Mouse (Mus musculus) forebrain, embryonic 11.5 days (tissue): ENCODE data around the gene Ncapd3. TPM values are rescaled to one million over a fixed set of nuclear protein-coding genes. Genes with fewer than 3 reads are reported as not detected.

Experiments used
- ATAC-seq: fragments of 200-750 bp; cut with Nextera tagmentation; replicated peaks from 2 replicates; pipeline ENCODE4 v1.8.0; 2017; ENCODE audit warnings: moderate TSS enrichment; ENCODE audit not compliant: low FRiP score
- DNase-seq: peaks from one replicate; pipeline ENCODE4 v3.0.0-alpha.2; 2017; ENCODE audit warnings: low spot score
- H3K27ac ChIP-seq: fragments of 300-500 bp; sonication (generic); 2 replicates; pipeline ENCODE4 v1.5.1; 2014; ENCODE audit warnings: low read depth, low read length
- H3K27me3 ChIP-seq: fragments of 300-500 bp; sonication (generic); 2 replicates; pipeline ENCODE4 v1.6.1; 2014; ENCODE audit warnings: mild to moderate bottlenecking, low read length, mixed read lengths; ENCODE audit not compliant: control insufficient read depth, insufficient read depth
- H3K36me3 ChIP-seq: fragments of 300-500 bp; sonication (generic); 2 replicates; pipeline ENCODE4 v1.6.1; 2014; ENCODE audit warnings: mild to moderate bottlenecking, low read length, moderate library complexity, mixed read lengths; ENCODE audit not compliant: control insufficient read depth, insufficient read depth
- H3K4me1 ChIP-seq: fragments of 300-500 bp; sonication (generic); replicated peaks from 2 replicates; pipeline ENCODE4 v1.6.1; 2014; ENCODE audit warnings: low read length, mixed read lengths; ENCODE audit not compliant: control insufficient read depth, insufficient read depth
- H3K4me2 ChIP-seq: fragments of 300-500 bp; sonication (generic); 2 replicates; pipeline ENCODE4 v1.6.1; 2014; ENCODE audit warnings: low read depth, mild to moderate bottlenecking, low read length, moderate library complexity, mixed read lengths; ENCODE audit not compliant: severe bottlenecking
- H3K4me3 ChIP-seq: fragments of 300-500 bp; sonication (generic); 2 replicates; pipeline ENCODE4 v1.5.1; 2014; ENCODE audit warnings: low read depth, low read length
- H3K9ac ChIP-seq: fragments of 300-500 bp; sonication (generic); 2 replicates; pipeline ENCODE4 v1.6.1; 2014; ENCODE audit warnings: low read length
- H3K9me3 ChIP-seq: fragments of 300-500 bp; sonication (generic); 2 replicates; pipeline ENCODE4 v1.6.1; 2016; ENCODE audit warnings: low read length, mixed read lengths; ENCODE audit not compliant: control insufficient read depth
- WGBS: fragments of 180-500 bp; shearing (Covaris S2); extraction: QIAGEN DNeasy Blood & Tissue Kit; methylation state at CpG from one replicate; pipeline ENCODE4 v1.1.7; 2014; 5-methylcytosine and 5-hydroxymethylcytosine counted together
- polyA plus RNA-seq: library from polyadenylated mRNA; unstranded; fragments of >200 nt; fragmentation: Nextera tagmentation; extraction: Ambion mirVana; gene quantifications from 2 replicates; pipeline ENCODE4 v1.2.1, GENCODE M21; 2014

The Ncapd3 gene
- polyA plus RNA-seq: 44.7 and 48.7 TPM in 2 replicates

GRCm38 (mm10) chr9:27029828-27030762, at the start of gene Ncapd3, which contains the start of gene Vps26b:
Ncapd3 (plus strand) TSS chr9:27030175.
Vps26b (minus strand) TSS chr9:27030065.
- no peaks in the 10 kb centered on the region for H3K9me3 ChIP-seq
- no peaks in the 10 kb centered on the region for H3K36me3 ChIP-seq
- peak within 1 kb of the TSS; percentile 93 for H3K4me3 ChIP-seq
- DNase-seq: peak; percentile 98
- ATAC-seq: peak; percentile 94
- H3K27me3 ChIP-seq: no peaks in the 10 kb centered on the region
- H3K4me2 ChIP-seq: peak within 1 kb of the TSS; percentile 71
- H3K27ac ChIP-seq: peak within 1 kb of the TSS; percentile 76
- peaks cover 2% of the 10 kb centered on the region; the same call in 1 of the 2 replicates for H3K4me1 ChIP-seq
- WGBS: under 1% methylated on average over 77 of the region's 80 CpGs
- peak within 1 kb of the TSS; percentile 93 for H3K9ac ChIP-seq

GRCm38 (mm10) chr9:26985090-26985613, 44.8 kb upstream of the Ncapd3 start:
- Histone ChIP-seq H3K27me3 (no peaks in the 10 kb centered on the region), H3K36me3 (no peaks in the 10 kb centered on the region; the same call in 1 of the 2 replicates), H3K4me2 (no peak overlapping the region), H3K9me3 (no peaks in the 10 kb centered on the region), H3K27ac (no peak overlapping the region), H3K4me1 (no peaks in the 10 kb centered on the region), H3K4me3 (no peak overlapping the region), H3K9ac (no peak overlapping the region)
- DNase-seq (no peak), ATAC-seq (no peak)
- 90% methylated on average over 2 of the region's 2 CpGs for whole genome bisulfite sequencing

GRCm38 (mm10) chr9:26985668-26986277, 44.2 kb upstream of the Ncapd3 start:
- WGBS: 95% methylated on average over 6 of the region's 6 CpGs
- no peak overlapping the region for H3K27ac ChIP-seq
- no peaks in the 10 kb centered on the region for H3K9me3 ChIP-seq
- no peak overlapping the region for H3K4me2 ChIP-seq
- H3K4me1 ChIP-seq: no peaks in the 10 kb centered on the region
- ATAC-seq (no peak), DNase-seq (no peak)
- no peak overlapping the region for H3K9ac ChIP-seq
- H3K36me3 ChIP-seq: no peaks in the 10 kb centered on the region; the same call in 1 of the 2 replicates
- no peaks in the 10 kb centered on the region for H3K27me3 ChIP-seq
- H3K4me3 ChIP-seq: no peak overlapping the region

DNA sequence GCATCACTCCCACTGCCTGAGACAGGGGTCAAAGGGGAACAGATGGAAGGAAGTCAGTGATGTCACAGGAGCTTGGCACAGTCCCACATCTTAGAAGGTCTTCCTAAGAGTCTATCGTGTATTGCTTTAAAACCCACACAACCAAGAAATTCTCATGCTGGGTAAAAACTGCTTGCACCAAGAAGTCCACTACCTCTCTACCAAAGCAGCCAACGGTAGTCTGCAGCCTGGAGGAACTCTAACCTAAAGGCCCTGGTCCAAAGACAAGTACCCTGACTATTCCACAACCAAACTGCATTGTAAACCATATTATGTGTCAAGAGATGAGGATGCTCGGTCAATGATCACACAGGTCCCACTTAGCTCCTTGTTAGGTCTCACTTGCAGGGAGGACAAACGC, 39.8 kb upstream of the Ncapd3 start:
- H3K4me2 ChIP-seq: no peak overlapping the region
- no peaks in the 10 kb centered on the region for H3K4me1 ChIP-seq
- H3K9me3 ChIP-seq: no peaks in the 10 kb centered on the region
- H3K4me3 ChIP-seq: no peak overlapping the region
- H3K36me3 ChIP-seq: no peaks in the 10 kb centered on the region; the same call in 1 of the 2 replicates
- WGBS: 91% methylated on average over 4 of the region's 4 CpGs
- DNase-seq (no peak), ATAC-seq (no peak)
- no peak overlapping the region for H3K9ac ChIP-seq
- no peaks in the 10 kb centered on the region for H3K27me3 ChIP-seq
- no peak overlapping the region for H3K27ac ChIP-seq

DNA sequence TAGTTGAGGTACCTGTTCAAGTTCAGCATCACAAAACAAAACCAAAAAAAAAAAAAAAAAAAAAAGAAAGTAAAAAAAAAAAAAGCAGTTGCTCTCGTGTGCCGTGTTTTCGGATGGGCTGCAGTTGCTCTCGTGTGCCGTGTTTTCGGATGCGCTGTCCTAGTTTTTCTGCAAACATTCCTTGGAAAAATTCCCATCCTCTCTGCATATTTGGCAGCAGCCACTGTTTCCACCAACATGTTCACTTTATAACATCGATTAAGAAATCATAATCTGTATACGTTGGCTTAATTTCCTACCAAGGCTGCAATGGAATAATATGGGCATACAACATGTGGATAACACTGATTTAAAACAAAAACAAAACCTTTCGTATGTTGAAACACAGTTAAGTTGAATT, 36.9 kb upstream of the Ncapd3 start:
- 96% methylated on average over 10 of the region's 10 CpGs for WGBS
- Histone ChIP-seq H3K27me3 (no peaks in the 10 kb centered on the region), H3K9me3 (no peaks in the 10 kb centered on the region), H3K36me3 (no peaks in the 10 kb centered on the region; the same call in 1 of the 2 replicates), H3K4me1 (no peaks in the 10 kb centered on the region), H3K9ac (no peak overlapping the region), H3K27ac (no peak overlapping the region), H3K4me2 (no peak overlapping the region), H3K4me3 (no peak overlapping the region)
- ATAC-seq (no peak), DNase-seq (no peak)

DNA sequence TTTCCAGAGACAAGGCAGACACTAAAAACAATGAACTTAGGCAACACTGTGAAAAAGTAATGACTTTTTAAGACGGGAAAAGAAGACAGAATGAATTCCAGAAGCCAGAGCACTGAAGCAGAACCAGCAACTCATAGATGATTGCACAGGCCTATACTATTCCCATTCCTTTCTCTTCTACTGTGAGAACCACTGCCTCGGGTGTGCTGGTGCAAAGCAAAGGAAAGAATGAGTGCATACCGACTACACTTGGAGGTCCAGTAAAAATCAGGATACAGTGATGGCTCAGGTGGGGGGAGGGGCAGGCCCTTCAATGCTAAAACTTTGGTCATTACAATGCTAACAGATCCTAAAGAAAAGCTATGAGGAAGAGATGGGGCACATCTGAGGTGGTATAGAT, 36.1 kb upstream of the Ncapd3 start:
- no peak overlapping the region for H3K4me2 ChIP-seq
- no peak overlapping the region for H3K27ac ChIP-seq
- DNase-seq (no peak), ATAC-seq (no peak)
- no peak overlapping the region for H3K4me3 ChIP-seq
- H3K9me3 ChIP-seq: no peaks in the 10 kb centered on the region
- H3K9ac ChIP-seq: no peak overlapping the region
- H3K4me1 ChIP-seq: no peaks in the 10 kb centered on the region
- 87% methylated on average over 3 of the region's 3 CpGs for WGBS
- H3K36me3 ChIP-seq: no peaks in the 10 kb centered on the region; the same call in 1 of the 2 replicates
- H3K27me3 ChIP-seq: no peaks in the 10 kb centered on the region

DNA sequence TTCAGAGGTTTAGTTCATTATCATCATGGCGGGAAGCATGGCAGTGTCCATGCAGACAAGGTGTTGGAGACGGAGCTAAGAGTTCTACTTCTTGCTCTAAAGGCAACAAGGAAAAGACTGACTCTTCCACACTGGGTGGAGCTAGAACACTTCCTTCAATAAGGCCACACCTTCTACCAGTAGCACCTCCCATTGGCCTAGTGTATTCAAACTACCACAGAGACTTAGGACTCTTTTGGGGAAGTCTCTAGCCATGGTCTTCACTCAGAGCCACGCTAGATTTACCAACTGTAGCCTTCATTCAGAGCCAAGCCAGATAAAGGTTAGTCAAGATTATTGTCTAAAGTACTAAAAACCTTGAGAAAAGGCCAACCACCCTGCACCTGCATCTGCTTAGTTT, 32.9 kb upstream of the Ncapd3 start:
- 90% methylated on average over 3 of the region's 3 CpGs for WGBS
- Histone ChIP-seq H3K4me1 (peaks cover 5% of the 10 kb centered on the region; the same call in 1 of the 2 replicates), H3K9ac (no peak overlapping the region), H3K27ac (no peak overlapping the region), H3K4me3 (no peak overlapping the region), H3K36me3 (no peaks in the 10 kb centered on the region), H3K4me2 (no peak overlapping the region), H3K27me3 (no peaks in the 10 kb centered on the region), H3K9me3 (no peaks in the 10 kb centered on the region)
- DNase-seq (no peak), ATAC-seq (no peak)

DNA sequence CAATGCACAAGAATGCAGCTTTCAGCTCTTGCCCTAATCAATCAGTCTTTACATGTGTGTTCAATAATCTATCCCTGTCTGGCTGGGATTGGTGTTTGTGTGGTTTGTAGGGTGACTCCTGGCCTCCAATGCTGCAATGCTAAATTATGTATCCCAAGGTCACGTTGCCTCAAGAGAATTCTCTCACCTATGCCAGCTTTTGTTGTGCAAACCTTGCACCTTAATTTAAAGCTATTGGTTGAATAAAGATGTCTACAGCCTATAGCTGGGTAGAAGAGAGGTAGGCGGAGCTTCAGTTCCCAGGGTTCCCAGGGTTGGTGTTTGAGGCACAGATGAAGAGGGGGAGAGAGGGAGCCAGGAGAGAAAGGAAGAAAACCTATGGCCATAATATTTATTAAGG, 32.5 kb upstream of the Ncapd3 start:
- no peak overlapping the region for H3K4me2 ChIP-seq
- H3K36me3 ChIP-seq: no peaks in the 10 kb centered on the region
- no peak overlapping the region for H3K4me3 ChIP-seq
- no peaks in the 10 kb centered on the region for H3K27me3 ChIP-seq
- H3K4me1 ChIP-seq: peaks cover 5% of the 10 kb centered on the region; the same call in 1 of the 2 replicates
- DNase-seq (peak; percentile 30), ATAC-seq (no peak)
- no peak overlapping the region for H3K9ac ChIP-seq
- 94% methylated on average over 2 of the region's 2 CpGs for WGBS
- no peak overlapping the region for H3K27ac ChIP-seq
- no peaks in the 10 kb centered on the region for H3K9me3 ChIP-seq
